Mouse (Mus musculus): ENCODE results near the gene 1700010B08Rik. TPM values are rescaled to one million over a fixed set of nuclear protein-coding genes. Genes with fewer than 3 reads are reported as not detected.
A peak's percentile ranks its signal among the peaks of the same experiment; 100 is the strongest.

The 1700010B08Rik gene
- polyA plus RNA-seq, 1 experiment: not detected

- Histone ChIP-seq H3K36me3 (ENCODE audit: control insufficient read depth, insufficient read depth, low read length) (no peaks in the 10 kb centered on the region), H3K27ac (ENCODE audit: insufficient read depth, low read depth, low read length) (no peak overlapping the region), H3K27me3 (replicated peaks; ENCODE audit: control insufficient read depth, insufficient read depth, low read length) (no peaks in the 10 kb centered on the region), H3K4me1 (ENCODE audit: control insufficient read depth, insufficient read depth, low read length) (no peaks in the 10 kb centered on the region), H3K4me3 (ENCODE audit: insufficient read depth, low read depth, low read length) (no peak overlapping the region)
- TF ChIP-seq POLR2A (IDR thresholded peaks at IDR 0.05; ENCODE audit: low read depth, low read length): no peak
- no peak for TF ChIP-seq CTCF (conservative IDR thresholded peaks at IDR 0.05; ENCODE audit: insufficient read depth, insufficient read length, low read depth, low read length)
- WGBS: 93% methylated on average over 5 of the region's 5 CpGs
- DNase-seq: no peak
These were observed 2.2 kb upstream of the 1700010B08Rik start for GRCm38 (mm10) chr2:173716966-173717365.

GRCm38 (mm10) chr2:173722251-173722857 is 3.1 kb downstream of the 1700010B08Rik start:
- H3K4me3 ChIP-seq (ENCODE audit: insufficient read depth, low read depth, low read length): no peak overlapping the region
- no peak overlapping the region for H3K27ac ChIP-seq (ENCODE audit: insufficient read depth, low read depth, low read length)
- H3K36me3 ChIP-seq (ENCODE audit: control insufficient read depth, insufficient read depth, low read length): no peaks in the 10 kb centered on the region
- H3K27me3 ChIP-seq (replicated peaks; ENCODE audit: control insufficient read depth, insufficient read depth, low read length): no peaks in the 10 kb centered on the region
- no peak for TF ChIP-seq POLR2A (IDR thresholded peaks at IDR 0.05; ENCODE audit: low read depth, low read length)
- TF ChIP-seq CTCF (conservative IDR thresholded peaks at IDR 0.05; ENCODE audit: insufficient read depth, insufficient read length, low read depth, low read length): no peak
- no peaks in the 10 kb centered on the region for H3K4me1 ChIP-seq (ENCODE audit: control insufficient read depth, insufficient read depth, low read length)
- 77% methylated on average over 11 of the region's 11 CpGs for WGBS
- no peak for DNase-seq

- Histone ChIP-seq H3K27me3 (replicated peaks; ENCODE audit: control insufficient read depth, insufficient read depth, low read length) (no peaks in the 10 kb centered on the region), H3K36me3 (ENCODE audit: control insufficient read depth, insufficient read depth, low read length) (no peaks in the 10 kb centered on the region), H3K27ac (ENCODE audit: insufficient read depth, low read depth, low read length) (no peak overlapping the region), H3K4me3 (ENCODE audit: insufficient read depth, low read depth, low read length) (no peak overlapping the region), H3K4me1 (ENCODE audit: control insufficient read depth, insufficient read depth, low read length) (no peaks in the 10 kb centered on the region)
- no peak for DNase-seq
- TF ChIP-seq CTCF (conservative IDR thresholded peaks at IDR 0.05; ENCODE audit: insufficient read depth, insufficient read length, low read depth, low read length): no peak
- TF ChIP-seq POLR2A (IDR thresholded peaks at IDR 0.05; ENCODE audit: low read depth, low read length): no peak
- 40% methylated on average over 14 of the region's 14 CpGs for WGBS
These were observed 5.2 kb downstream of the 1700010B08Rik start for GRCm38 (mm10) chr2:173724382-173724781.

GRCm38 (mm10) chr2:173724940-173725807 is 6.0 kb downstream of the 1700010B08Rik start:
- TF ChIP-seq POLR2A (IDR thresholded peaks at IDR 0.05; ENCODE audit: low read depth, low read length): no peak
- Histone ChIP-seq H3K27me3 (replicated peaks; ENCODE audit: control insufficient read depth, insufficient read depth, low read length) (no peaks in the 10 kb centered on the region), H3K4me1 (ENCODE audit: control insufficient read depth, insufficient read depth, low read length) (no peaks in the 10 kb centered on the region), H3K36me3 (ENCODE audit: control insufficient read depth, insufficient read depth, low read length) (no peaks in the 10 kb centered on the region), H3K27ac (ENCODE audit: insufficient read depth, low read depth, low read length) (no peak overlapping the region), H3K4me3 (ENCODE audit: insufficient read depth, low read depth, low read length) (no peak overlapping the region)
- peak; percentile 25 for DNase-seq
- 48% methylated on average over 14 of the region's 15 CpGs for WGBS

GRCm38 (mm10) chr2:173725819-173726218 is 6.6 kb downstream of the 1700010B08Rik start:
- Histone ChIP-seq H3K4me3 (ENCODE audit: insufficient read depth, low read depth, low read length) (no peak overlapping the region), H3K36me3 (ENCODE audit: control insufficient read depth, insufficient read depth, low read length) (no peaks in the 10 kb centered on the region), H3K27me3 (replicated peaks; ENCODE audit: control insufficient read depth, insufficient read depth, low read length) (no peaks in the 10 kb centered on the region), H3K4me1 (ENCODE audit: control insufficient read depth, insufficient read depth, low read length) (no peaks in the 10 kb centered on the region), H3K27ac (ENCODE audit: insufficient read depth, low read depth, low read length) (no peak overlapping the region)
- WGBS: 91% methylated on average over 4 of the region's 4 CpGs
- TF ChIP-seq POLR2A (IDR thresholded peaks at IDR 0.05; ENCODE audit: low read depth, low read length): no peak
- TF ChIP-seq CTCF (conservative IDR thresholded peaks at IDR 0.05; ENCODE audit: insufficient read depth, insufficient read length, low read depth, low read length): no peak
- DNase-seq: no peak

- TF ChIP-seq POLR2A (IDR thresholded peaks at IDR 0.05; ENCODE audit: low read depth, low read length) (no peak), CTCF (conservative IDR thresholded peaks at IDR 0.05; ENCODE audit: insufficient read depth, insufficient read length, low read depth, low read length) (no peak)
- Histone ChIP-seq H3K4me3 (ENCODE audit: insufficient read depth, low read depth, low read length) (no peak overlapping the region), H3K4me1 (ENCODE audit: control insufficient read depth, insufficient read depth, low read length) (no peaks in the 10 kb centered on the region), H3K27me3 (replicated peaks; ENCODE audit: control insufficient read depth, insufficient read depth, low read length) (no peaks in the 10 kb centered on the region), H3K27ac (ENCODE audit: insufficient read depth, low read depth, low read length) (no peak overlapping the region), H3K36me3 (ENCODE audit: control insufficient read depth, insufficient read depth, low read length) (no peaks in the 10 kb centered on the region)
- DNase-seq: no peak
- WGBS: 41% methylated on average over 9 of the region's 9 CpGs
These were observed 11.3 kb downstream of the 1700010B08Rik start for GRCm38 (mm10) chr2:173730444-173730966.

- TF ChIP-seq CTCF (conservative IDR thresholded peaks at IDR 0.05; ENCODE audit: insufficient read depth, insufficient read length, low read depth, low read length) (no peak), POLR2A (IDR thresholded peaks at IDR 0.05; ENCODE audit: low read depth, low read length) (no peak)
- peak; percentile 11 for DNase-seq
- Histone ChIP-seq H3K4me3 (ENCODE audit: insufficient read depth, low read depth, low read length) (no peak overlapping the region), H3K27me3 (replicated peaks; ENCODE audit: control insufficient read depth, insufficient read depth, low read length) (no peaks in the 10 kb centered on the region), H3K36me3 (ENCODE audit: control insufficient read depth, insufficient read depth, low read length) (no peaks in the 10 kb centered on the region), H3K4me1 (ENCODE audit: control insufficient read depth, insufficient read depth, low read length) (peaks cover 7% of the 10 kb centered on the region; the same call in 1 of the 2 replicates), H3K27ac (ENCODE audit: insufficient read depth, low read depth, low read length) (no peak overlapping the region)
- 40% methylated on average over 2 of the region's 2 CpGs for WGBS
These were observed 15.2 kb downstream of the 1700010B08Rik start for GRCm38 (mm10) chr2:173734426-173734825.
